Comparison of ENCODE assay signal across 12 mouse cellular contexts in the genomic region with DNA sequence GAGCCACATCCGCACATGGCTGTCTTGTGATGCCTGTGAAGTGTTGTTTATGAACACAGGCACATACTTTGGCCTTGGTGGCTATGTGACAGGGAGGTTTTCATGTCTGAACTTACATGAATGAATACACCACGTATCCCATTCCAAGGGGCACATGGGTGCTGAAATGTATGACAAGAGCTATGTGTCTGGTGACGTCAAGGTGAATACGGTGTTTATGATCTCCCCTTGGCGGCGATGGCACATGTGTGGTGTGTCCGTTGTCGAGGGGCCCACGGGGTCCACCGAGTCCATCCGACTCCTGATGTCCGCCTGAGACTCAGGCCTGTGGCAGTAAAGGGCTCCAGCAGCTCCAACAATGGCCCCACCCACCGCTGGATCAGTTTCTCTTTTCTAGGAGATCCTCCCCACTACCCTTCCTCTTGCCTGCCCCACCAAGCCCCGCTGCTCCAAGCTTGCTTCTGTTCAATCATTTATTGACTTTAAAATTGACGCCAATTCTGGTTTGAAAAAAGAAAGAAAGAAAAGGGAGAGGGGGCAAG. TPM values are rescaled to one million over a fixed set of nuclear protein-coding genes. Genes with fewer than 3 reads are reported as not detected.
DNase-seq lines count a peak whose midpoint lies in the region; ATAC-seq lines count a peak whose summit lies in the region.
"Had no signal": no experiment of that assay in that cellular context is flagged by ENCODE, and none has a peak within 500 bp of the region (broad histone marks: within the 10 kb centered on the region; RNA-seq: fewer than 3 reads in every experiment).

No protein-coding gene starts in this region.

- peaks cover 42% of the 10 kb centered on the region for H3K4me1 ChIP-seq in midbrain, embryonic 13.5 days (replicated peaks)
- peaks cover 8% of the 10 kb centered on the region for H3K4me1 ChIP-seq in midbrain, embryonic 11.5 days (ENCODE audit: control insufficient read depth, insufficient read depth, low read length)
- H3K4me1 ChIP-seq in embryonic facial prominence, embryonic 13.5 days: peaks cover 57% of the 10 kb centered on the region
- H3K4me1 ChIP-seq in midbrain, embryonic 16.5 days (ENCODE audit: control insufficient read depth, insufficient read depth, low read length): peaks cover 14% of the 10 kb centered on the region

- no peaks in the 10 kb centered on the region for H3K9me3 ChIP-seq in midbrain, embryonic 13.5 days
- no peaks in the 10 kb centered on the region for H3K9me3 ChIP-seq in midbrain, embryonic 11.5 days (ENCODE audit: control insufficient read depth, low read length)
- H3K9me3 ChIP-seq in embryonic facial prominence, embryonic 13.5 days: no peaks in the 10 kb centered on the region
- no peaks in the 10 kb centered on the region for H3K9me3 ChIP-seq in midbrain, embryonic 16.5 days (replicated peaks; ENCODE audit: control insufficient read depth, low read length, poor library complexity, severe bottlenecking)

- peaks cover 98% of the 10 kb centered on the region for H3K27me3 ChIP-seq in midbrain, embryonic 13.5 days
- peaks cover 92% of the 10 kb centered on the region for H3K27me3 ChIP-seq in midbrain, embryonic 11.5 days (ENCODE audit: control insufficient read depth, insufficient read depth, low read length)
- peaks cover 85% of the 10 kb centered on the region for H3K27me3 ChIP-seq in embryonic facial prominence, embryonic 13.5 days
- peaks cover 54% of the 10 kb centered on the region for H3K27me3 ChIP-seq in midbrain, embryonic 16.5 days (ENCODE audit: control insufficient read depth, insufficient read depth, low read depth, low read length)
- H3K27me3 ChIP-seq: Patski had no signal

- WGBS in midbrain, embryonic 13.5 days: 70% methylated on average over 15 of the region's 15 CpGs
- WGBS in midbrain, embryonic 11.5 days: 77% methylated on average over 15 of the region's 15 CpGs
- WGBS in embryonic facial prominence, embryonic 13.5 days: 72% methylated on average over 15 of the region's 15 CpGs
- 72% methylated on average over 15 of the region's 15 CpGs for WGBS in midbrain, embryonic 16.5 days

- 0 out of 2 replicates have a peak overlapping the region, but pooled peaks have one; percentile 82 for H3K9ac ChIP-seq in midbrain, embryonic 13.5 days (replicated peaks)
- no peak overlapping the region for H3K9ac ChIP-seq in midbrain, embryonic 11.5 days (ENCODE audit: low read length)
- no peak overlapping the region for H3K9ac ChIP-seq in embryonic facial prominence, embryonic 13.5 days
- H3K9ac ChIP-seq in midbrain, embryonic 16.5 days (ENCODE audit: low read depth, low read length): no peak overlapping the region

- peak overlapping the region; percentile 68 for H3K4me3 ChIP-seq in midbrain, embryonic 13.5 days (replicated peaks)
- no peak overlapping the region for H3K4me3 ChIP-seq in midbrain, embryonic 11.5 days (ENCODE audit: low read depth, low read length)
- H3K4me3 ChIP-seq in embryonic facial prominence, embryonic 13.5 days: 0 out of 2 replicates have a peak overlapping the region, but pooled peaks have one; percentile 98
- no peak overlapping the region for H3K4me3 ChIP-seq in midbrain, embryonic 16.5 days (ENCODE audit: low read depth, low read length)

- ATAC-seq in midbrain, embryonic 13.5 days: no peak
- ATAC-seq in midbrain, embryonic 11.5 days (ENCODE audit: low FRiP score): no peak
- ATAC-seq in embryonic facial prominence, embryonic 13.5 days (ENCODE audit: insufficient number of reproducible peaks, insufficient read depth, low FRiP score, low TSS enrichment, low read depth): no peak
- ATAC-seq in midbrain, embryonic 16.5 days: no peak
- no peak for ATAC-seq in megakaryocyte-erythroid progenitor cell, adult 5-6 weeks (replicated peaks; ENCODE audit: low FRiP score, low TSS enrichment, poor library complexity, severe bottlenecking)
- ATAC-seq: Patski had no signal

- no peaks in the 10 kb centered on the region for H3K36me3 ChIP-seq in midbrain, embryonic 13.5 days
- H3K36me3 ChIP-seq in midbrain, embryonic 11.5 days (ENCODE audit: control insufficient read depth, insufficient read depth, low read length): no peaks in the 10 kb centered on the region
- peaks cover 20% of the 10 kb centered on the region for H3K36me3 ChIP-seq in embryonic facial prominence, embryonic 13.5 days
- no peaks in the 10 kb centered on the region for H3K36me3 ChIP-seq in midbrain, embryonic 16.5 days (ENCODE audit: control insufficient read depth, insufficient read depth, low read length)

- DNase-seq in gastrocnemius, postnatal 25 days: peak; percentile 39
- DNase-seq in gastrocnemius, adult 18-20 months (ENCODE audit: low spot score): no peak
- DNase-seq in midbrain, embryonic 11.5 days (ENCODE audit: low spot score, missing footprints): no peak
- no peak for DNase-seq in right cerebral cortex, adult 2 months (ENCODE audit: low spot score in 2 of 2)
- DNase-seq: kidney, adult 11 months; lung, postnatal 36 days had no signal

- peak overlapping the region; percentile 96 for H3K4me2 ChIP-seq in midbrain, embryonic 13.5 days (replicated peaks)
- H3K4me2 ChIP-seq in midbrain, embryonic 11.5 days: no peak overlapping the region
- H3K4me2 ChIP-seq in embryonic facial prominence, embryonic 13.5 days: peak overlapping the region; percentile 83; the same call in 1 of the 2 replicates
- peak overlapping the region; percentile 97; the same call in 1 of the 2 replicates for H3K4me2 ChIP-seq in midbrain, embryonic 16.5 days (ENCODE audit: low read length)
- H3K4me2 ChIP-seq: heart, embryonic 11.5 days had no signal

- no peak overlapping the region for H3K27ac ChIP-seq in midbrain, embryonic 13.5 days
- no peak overlapping the region for H3K27ac ChIP-seq in midbrain, embryonic 11.5 days (ENCODE audit: low read depth, low read length)
- H3K27ac ChIP-seq in embryonic facial prominence, embryonic 13.5 days: no peak overlapping the region
- no peak overlapping the region for H3K27ac ChIP-seq in midbrain, embryonic 16.5 days (ENCODE audit: low read length)

RNA-seq across cellular contexts. Expression of a gene that starts 2.8 kb away (rescaled TPM):
- total RNA-seq in gastrocnemius, postnatal 25 days (2021): 100 to 1,000 TPM; 447 to 529 TPM
- 100 to 1,000 TPM; 481 to 528 TPM for total RNA-seq in gastrocnemius, adult 18-20 months (2021)
- 22.4 and 28.4 TPM in 2 replicates for polyA plus RNA-seq in midbrain, embryonic 13.5 days (2015; fragmentation: Nextera tagmentation; extraction: Ambion mirVana)
- 2.2 and 2.5 TPM in 2 replicates for polyA plus RNA-seq in midbrain, embryonic 11.5 days (2014; fragmentation: Nextera tagmentation; extraction: Ambion mirVana)
- 37.0 and 42.9 TPM in 2 replicates for polyA plus RNA-seq in embryonic facial prominence, embryonic 13.5 days (2015; fragmentation: Nextera tagmentation; extraction: Ambion mirVana)
- polyA plus RNA-seq in midbrain, embryonic 16.5 days (2015; fragmentation: Nextera tagmentation; extraction: Ambion mirVana): 44.1 and 55.4 TPM in 2 replicates
- 73.4 and 79.7 TPM in 2 replicates for total RNA-seq in megakaryocyte-erythroid progenitor cell, adult 5-6 weeks (2014; fragmentation: Nextera tagmentation)
- total RNA-seq in megakaryocyte-erythroid progenitor cell, adult 5-6 weeks (2017): 13.3 and 26.0 TPM in 2 replicates

RNA-seq across cellular contexts. Expression of a gene that starts 25.3 kb away (rescaled TPM):
- 1 to 10 TPM; 9.5 to 9.6 TPM for total RNA-seq in gastrocnemius, postnatal 25 days (2021)
- total RNA-seq in gastrocnemius, adult 18-20 months (2021): 10 to 100 TPM; 12.8 to 12.9 TPM
- 8.8 and 8.9 TPM in 2 replicates for polyA plus RNA-seq in midbrain, embryonic 13.5 days (2015; fragmentation: Nextera tagmentation; extraction: Ambion mirVana)
- 3.9 and 4.6 TPM in 2 replicates for polyA plus RNA-seq in midbrain, embryonic 11.5 days (2014; fragmentation: Nextera tagmentation; extraction: Ambion mirVana)
- polyA plus RNA-seq in embryonic facial prominence, embryonic 13.5 days (2015; fragmentation: Nextera tagmentation; extraction: Ambion mirVana): 7.0 TPM in 2 replicates
- polyA plus RNA-seq in midbrain, embryonic 16.5 days (2015; fragmentation: Nextera tagmentation; extraction: Ambion mirVana): 11.7 and 12.4 TPM in 2 replicates
- 4.7 TPM in 2 replicates for total RNA-seq in megakaryocyte-erythroid progenitor cell, adult 5-6 weeks (2014; fragmentation: Nextera tagmentation)
- 3.5 and 3.7 TPM in 2 replicates for total RNA-seq in megakaryocyte-erythroid progenitor cell, adult 5-6 weeks (2017)

RNA-seq across cellular contexts. Expression of a gene that starts 34.0 kb away (rescaled TPM):
- 10 to 100 TPM; 20.5 to 22.6 TPM for total RNA-seq in gastrocnemius, postnatal 25 days (2021)
- total RNA-seq in gastrocnemius, adult 18-20 months (2021): 10 to 100 TPM; 22.9 to 24.2 TPM
- polyA plus RNA-seq in midbrain, embryonic 13.5 days (2015; fragmentation: Nextera tagmentation; extraction: Ambion mirVana): 34.5 and 36.3 TPM in 2 replicates
- polyA plus RNA-seq in midbrain, embryonic 11.5 days (2014; fragmentation: Nextera tagmentation; extraction: Ambion mirVana): 37.3 and 37.8 TPM in 2 replicates
- 45.6 and 48.2 TPM in 2 replicates for polyA plus RNA-seq in embryonic facial prominence, embryonic 13.5 days (2015; fragmentation: Nextera tagmentation; extraction: Ambion mirVana)
- 35.0 and 37.4 TPM in 2 replicates for polyA plus RNA-seq in midbrain, embryonic 16.5 days (2015; fragmentation: Nextera tagmentation; extraction: Ambion mirVana)
- 28.3 and 31.1 TPM in 2 replicates for total RNA-seq in megakaryocyte-erythroid progenitor cell, adult 5-6 weeks (2014; fragmentation: Nextera tagmentation)
- 53.1 and 61.8 TPM in 2 replicates for total RNA-seq in megakaryocyte-erythroid progenitor cell, adult 5-6 weeks (2017)

RNA-seq across cellular contexts. Expression of a gene that starts 43.1 kb away (rescaled TPM):
- total RNA-seq in gastrocnemius, postnatal 25 days (2021): 100 to 1,000 TPM; 134 TPM
- total RNA-seq in gastrocnemius, adult 18-20 months (2021): 100 to 1,000 TPM; 171 to 176 TPM
- polyA plus RNA-seq in midbrain, embryonic 13.5 days (2015; fragmentation: Nextera tagmentation; extraction: Ambion mirVana): 84.8 and 88.8 TPM in 2 replicates
- 87.7 and 100 TPM in 2 replicates for polyA plus RNA-seq in midbrain, embryonic 11.5 days (2014; fragmentation: Nextera tagmentation; extraction: Ambion mirVana)
- 97.1 and 100 TPM in 2 replicates for polyA plus RNA-seq in embryonic facial prominence, embryonic 13.5 days (2015; fragmentation: Nextera tagmentation; extraction: Ambion mirVana)
- polyA plus RNA-seq in midbrain, embryonic 16.5 days (2015; fragmentation: Nextera tagmentation; extraction: Ambion mirVana): 80.7 and 85.6 TPM in 2 replicates
- total RNA-seq in megakaryocyte-erythroid progenitor cell, adult 5-6 weeks (2014; fragmentation: Nextera tagmentation): 94.8 and 151 TPM in 2 replicates
- total RNA-seq in megakaryocyte-erythroid progenitor cell, adult 5-6 weeks (2017): 38.4 and 43.7 TPM in 2 replicates

RNA-seq across cellular contexts. Expression of a gene that starts 49.4 kb away (rescaled TPM):
- 100 to 1,000 TPM; 178 to 214 TPM for total RNA-seq in gastrocnemius, postnatal 25 days (2021)
- 100 to 1,000 TPM; 145 to 160 TPM for total RNA-seq in gastrocnemius, adult 18-20 months (2021)
- 599 and 642 TPM in 2 replicates for polyA plus RNA-seq in midbrain, embryonic 13.5 days (2015; fragmentation: Nextera tagmentation; extraction: Ambion mirVana)
- polyA plus RNA-seq in midbrain, embryonic 11.5 days (2014; fragmentation: Nextera tagmentation; extraction: Ambion mirVana): 708 and 747 TPM in 2 replicates
- polyA plus RNA-seq in embryonic facial prominence, embryonic 13.5 days (2015; fragmentation: Nextera tagmentation; extraction: Ambion mirVana): 959 and 1,012 TPM in 2 replicates
- polyA plus RNA-seq in midbrain, embryonic 16.5 days (2015; fragmentation: Nextera tagmentation; extraction: Ambion mirVana): 662 and 691 TPM in 2 replicates
- 286 and 320 TPM in 2 replicates for total RNA-seq in megakaryocyte-erythroid progenitor cell, adult 5-6 weeks (2014; fragmentation: Nextera tagmentation)
- total RNA-seq in megakaryocyte-erythroid progenitor cell, adult 5-6 weeks (2017): 1,361 and 1,527 TPM in 2 replicates

Comparison
In these comparisons a context has a peak if more than half of its experiments do, and no peak if none do; other contexts are left out.
1. H3K4me3 ChIP-seq: peak in midbrain, embryonic 13.5 days (single experiment) and embryonic facial prominence, embryonic 13.5 days (single experiment); none in midbrain, embryonic 11.5 days (single experiment) and midbrain, embryonic 16.5 days (single experiment).